Mouse (Mus musculus): ENCODE measurements around the gene Rprd2. TPM values are rescaled to one million over a fixed set of nuclear protein-coding genes. Genes with fewer than 3 reads are reported as not detected.
A peak's percentile ranks its signal among the peaks of the same experiment; 100 is the strongest.
"Not testable (repeated sequence)": the region's sequence is repeated elsewhere in the genome, so short reads cannot be mapped to it uniquely, and the experiment has no call there.

Rprd2 gene
- polyA plus RNA-seq, 1 experiment from 2014 or later: 24.9 TPM

DNA sequence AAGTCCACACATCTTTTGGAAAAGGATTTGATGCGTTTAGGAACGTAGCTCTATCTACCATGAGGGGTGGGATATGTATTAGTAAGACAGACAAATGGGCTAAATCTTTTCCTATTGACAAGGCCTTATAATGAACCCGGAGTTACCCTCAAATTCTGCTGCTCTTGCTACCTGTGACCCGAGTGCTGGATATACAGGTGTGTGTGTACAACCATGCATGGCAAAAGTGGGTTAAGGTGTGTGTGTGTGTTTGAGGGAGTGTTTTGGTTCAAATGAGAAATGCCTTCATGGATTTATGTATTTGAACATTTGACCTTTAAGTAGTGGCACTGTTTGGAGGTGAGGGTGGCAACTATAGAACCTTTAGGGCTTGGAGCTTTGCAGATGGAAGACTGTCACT, 10.4 kb upstream of the Rprd2 start:
- Histone ChIP-seq H3K9ac (replicated peaks; ENCODE audit: low read depth, low read length) (no peak overlapping the region), H3K27ac (ENCODE audit: low read length) (no peak overlapping the region), H3K36me3 (ENCODE audit: control insufficient read depth, insufficient read depth, low read length) (peaks cover 49% of the 10 kb centered on the region), H3K4me2 (replicated peaks; ENCODE audit: low read depth, low read length) (no peak overlapping the region), H3K27me3 (ENCODE audit: control insufficient read depth, insufficient read depth, low read length) (no peaks in the 10 kb centered on the region), H3K9me3 (ENCODE audit: control insufficient read depth, low read depth, low read length) (no peaks in the 10 kb centered on the region), H3K4me1 (ENCODE audit: control insufficient read depth, insufficient read depth, low read length) (no peaks in the 10 kb centered on the region), H3K4me3 (ENCODE audit: low read depth, low read length) (no peak overlapping the region)
- 94% methylated on average over 4 of the region's 4 CpGs for WGBS
- ATAC-seq (ENCODE audit: insufficient number of reproducible peaks, insufficient read depth, low FRiP score, low read depth): no peak

GRCm38 (mm10) chr3:95826275-95826674, 7.6 kb upstream of the Rprd2 start:
- Histone ChIP-seq H3K36me3 (ENCODE audit: control insufficient read depth, insufficient read depth, low read length) (peaks cover 21% of the 10 kb centered on the region), H3K4me1 (ENCODE audit: control insufficient read depth, insufficient read depth, low read length) (no peaks in the 10 kb centered on the region), H3K4me2 (replicated peaks; ENCODE audit: low read depth, low read length) (no peak overlapping the region), H3K9me3 (ENCODE audit: control insufficient read depth, low read depth, low read length) (no peaks in the 10 kb centered on the region), H3K27ac (ENCODE audit: low read length) (no peak overlapping the region), H3K27me3 (ENCODE audit: control insufficient read depth, insufficient read depth, low read length) (no peaks in the 10 kb centered on the region), H3K9ac (replicated peaks; ENCODE audit: low read depth, low read length) (no peak overlapping the region), H3K4me3 (ENCODE audit: low read depth, low read length) (no peak overlapping the region)
- ATAC-seq (ENCODE audit: insufficient number of reproducible peaks, insufficient read depth, low FRiP score, low read depth): no peak
- WGBS: 75% methylated on average over 2 of the region's 2 CpGs

- ATAC-seq (ENCODE audit: insufficient number of reproducible peaks, insufficient read depth, low FRiP score, low read depth): no peak
- no peaks in the 10 kb centered on the region for H3K27me3 ChIP-seq (ENCODE audit: control insufficient read depth, insufficient read depth, low read length)
- peak overlapping the region; percentile 67 for H3K4me3 ChIP-seq (ENCODE audit: low read depth, low read length)
- peak overlapping the region; percentile 100 for H3K27ac ChIP-seq (ENCODE audit: low read length)
- H3K4me1 ChIP-seq (ENCODE audit: control insufficient read depth, insufficient read depth, low read length): peaks cover 6% of the 10 kb centered on the region; the same call in 1 of the 2 replicates
- peak overlapping the region; percentile 65 for H3K9ac ChIP-seq (replicated peaks; ENCODE audit: low read depth, low read length)
- WGBS: 33% methylated on average over 10 of the region's 10 CpGs
- H3K9me3 ChIP-seq (ENCODE audit: control insufficient read depth, low read depth, low read length): no peaks in the 10 kb centered on the region
- H3K4me2 ChIP-seq (replicated peaks; ENCODE audit: low read depth, low read length): peak overlapping the region; percentile 57
- no peaks in the 10 kb centered on the region for H3K36me3 ChIP-seq (ENCODE audit: control insufficient read depth, insufficient read depth, low read length)
These were observed 1.7 kb upstream of the Rprd2 start for GRCm38 (mm10) chr3:95820046-95821010.

DNA sequence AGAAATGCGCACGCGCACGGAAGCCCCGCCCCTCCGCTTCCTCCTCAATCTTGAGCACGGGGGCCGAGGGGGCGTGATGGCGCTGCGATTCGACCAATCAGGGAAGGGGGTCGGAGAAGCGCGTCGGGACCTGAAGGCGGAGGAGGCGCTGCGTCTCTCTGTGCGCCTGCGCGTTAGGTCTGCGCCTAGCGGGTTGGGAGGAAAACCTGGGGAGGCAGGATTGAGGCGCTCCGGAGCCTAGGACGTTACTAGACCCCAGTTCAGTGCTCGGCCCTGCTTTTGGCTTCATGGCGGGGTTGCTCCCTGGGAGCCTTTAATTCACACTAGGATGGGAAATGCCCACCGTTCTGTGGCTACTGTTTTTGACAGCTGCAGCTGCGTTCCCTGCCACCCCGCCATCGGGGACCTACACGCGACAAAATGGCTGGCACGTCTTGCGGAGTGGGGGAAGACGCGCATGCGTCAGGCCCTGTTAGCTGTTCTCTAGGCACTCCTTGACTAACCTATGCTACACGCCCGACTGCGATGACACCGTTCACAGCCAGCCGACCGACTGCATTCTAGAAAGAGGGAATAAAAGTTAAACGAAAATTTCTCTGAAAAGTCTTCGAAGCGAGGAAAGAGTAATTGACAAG, 805 bp upstream of the Rprd2 start:
- peak overlapping the region; percentile 65 for H3K9ac ChIP-seq (replicated peaks; ENCODE audit: low read depth, low read length)
- peaks cover 6% of the 10 kb centered on the region; the same call in 1 of the 2 replicates for H3K4me1 ChIP-seq (ENCODE audit: control insufficient read depth, insufficient read depth, low read length)
- H3K4me3 ChIP-seq (ENCODE audit: low read depth, low read length): peak overlapping the region; percentile 67
- H3K4me2 ChIP-seq (replicated peaks; ENCODE audit: low read depth, low read length): peak overlapping the region; percentile 57
- no peaks in the 10 kb centered on the region for H3K27me3 ChIP-seq (ENCODE audit: control insufficient read depth, insufficient read depth, low read length)
- no peaks in the 10 kb centered on the region for H3K36me3 ChIP-seq (ENCODE audit: control insufficient read depth, insufficient read depth, low read length)
- WGBS: under 1% methylated on average over 49 of the region's 49 CpGs
- ATAC-seq (ENCODE audit: insufficient number of reproducible peaks, insufficient read depth, low FRiP score, low read depth): peak; percentile 95
- peak overlapping the region; percentile 100 for H3K27ac ChIP-seq (ENCODE audit: low read length)
- no peaks in the 10 kb centered on the region for H3K9me3 ChIP-seq (ENCODE audit: control insufficient read depth, low read depth, low read length)

DNA sequence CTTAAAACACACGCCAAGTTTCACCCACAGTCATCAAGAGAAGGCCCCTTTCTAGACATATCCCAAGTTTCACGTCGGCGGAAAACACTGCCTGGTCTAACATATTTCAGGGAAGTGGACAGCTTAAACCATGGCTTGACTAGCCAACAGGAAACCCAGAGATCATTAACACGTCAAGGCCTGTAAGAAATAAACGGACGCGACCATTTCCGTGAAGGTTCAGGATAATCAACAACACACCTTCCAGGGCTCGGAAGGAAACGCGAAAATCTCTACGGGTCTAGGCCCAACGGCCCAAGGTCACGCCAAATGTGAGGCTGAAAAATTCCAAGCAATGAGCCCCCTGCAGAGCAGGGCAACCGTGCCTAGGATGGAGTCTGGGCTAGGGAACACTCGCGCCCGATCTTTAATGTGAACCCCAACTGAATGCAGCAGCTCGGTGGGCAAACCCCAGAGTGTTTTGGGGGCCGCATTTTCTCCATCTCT, 594 bp downstream of the Rprd2 start:
- under 1% methylated on average over 21 of the region's 21 CpGs for WGBS
- no peaks in the 10 kb centered on the region for H3K9me3 ChIP-seq (ENCODE audit: control insufficient read depth, low read depth, low read length)
- peak overlapping the region; percentile 93 for H3K9ac ChIP-seq (replicated peaks; ENCODE audit: low read depth, low read length)
- peak overlapping the region; percentile 55 for H3K4me2 ChIP-seq (replicated peaks; ENCODE audit: low read depth, low read length)
- H3K27ac ChIP-seq (ENCODE audit: low read length): peak overlapping the region; percentile 100
- peaks cover 6% of the 10 kb centered on the region; the same call in 1 of the 2 replicates for H3K4me1 ChIP-seq (ENCODE audit: control insufficient read depth, insufficient read depth, low read length)
- peak overlapping the region; percentile 67 for H3K4me3 ChIP-seq (ENCODE audit: low read depth, low read length)
- ATAC-seq (ENCODE audit: insufficient number of reproducible peaks, insufficient read depth, low FRiP score, low read depth): no peak
- no peaks in the 10 kb centered on the region for H3K36me3 ChIP-seq (ENCODE audit: control insufficient read depth, insufficient read depth, low read length)
- H3K27me3 ChIP-seq (ENCODE audit: control insufficient read depth, insufficient read depth, low read length): no peaks in the 10 kb centered on the region

DNA sequence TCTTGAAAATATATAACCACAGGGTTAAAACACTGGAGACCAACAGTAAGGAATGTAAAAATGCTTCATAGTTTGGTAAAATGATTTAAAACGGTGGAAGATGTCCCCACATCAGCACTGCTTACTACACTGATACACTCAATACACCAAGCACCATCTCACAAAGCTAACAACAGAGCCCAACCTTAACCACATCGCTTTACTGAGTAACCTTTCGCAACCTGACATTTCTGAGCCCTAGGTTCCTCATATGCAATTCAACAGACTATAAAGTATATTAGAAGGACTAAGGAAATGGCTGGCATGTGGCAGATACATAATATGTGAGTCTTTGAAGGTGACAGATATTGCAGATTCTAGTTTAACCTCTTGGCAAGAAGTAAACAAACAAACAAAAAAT, 2.0 kb downstream of the Rprd2 start:
- no peak overlapping the region for H3K27ac ChIP-seq (ENCODE audit: low read length)
- H3K4me2 ChIP-seq (replicated peaks; ENCODE audit: low read depth, low read length): peak overlapping the region; percentile 55; the same call in 1 of the 2 replicates
- H3K36me3 ChIP-seq (ENCODE audit: control insufficient read depth, insufficient read depth, low read length): no peaks in the 10 kb centered on the region
- 90% methylated on average over 3 of the region's 3 CpGs for WGBS
- no peak for ATAC-seq (ENCODE audit: insufficient number of reproducible peaks, insufficient read depth, low FRiP score, low read depth)
- H3K4me3 ChIP-seq (ENCODE audit: low read depth, low read length): peak overlapping the region; percentile 1; the same call in 1 of the 2 replicates
- no peak overlapping the region for H3K9ac ChIP-seq (replicated peaks; ENCODE audit: low read depth, low read length)
- H3K27me3 ChIP-seq (ENCODE audit: control insufficient read depth, insufficient read depth, low read length): no peaks in the 10 kb centered on the region
- no peaks in the 10 kb centered on the region for H3K9me3 ChIP-seq (ENCODE audit: control insufficient read depth, low read depth, low read length)
- H3K4me1 ChIP-seq (ENCODE audit: control insufficient read depth, insufficient read depth, low read length): peaks cover 6% of the 10 kb centered on the region; the same call in 1 of the 2 replicates

GRCm38 (mm10) chr3:95808384-95808783, 10.3 kb downstream of the Rprd2 start:
- no peaks in the 10 kb centered on the region for H3K27me3 ChIP-seq (ENCODE audit: control insufficient read depth, insufficient read depth, low read length)
- ATAC-seq (ENCODE audit: insufficient number of reproducible peaks, insufficient read depth, low FRiP score, low read depth): no peak
- H3K36me3 ChIP-seq (ENCODE audit: control insufficient read depth, insufficient read depth, low read length): peaks cover 3% of the 10 kb centered on the region; the same call in 1 of the 2 replicates
- no peak overlapping the region for H3K4me3 ChIP-seq (ENCODE audit: low read depth, low read length)
- H3K4me1 ChIP-seq (ENCODE audit: control insufficient read depth, insufficient read depth, low read length): no peaks in the 10 kb centered on the region
- no peak overlapping the region for H3K27ac ChIP-seq (ENCODE audit: low read length)
- no peak overlapping the region for H3K9ac ChIP-seq (replicated peaks; ENCODE audit: low read depth, low read length)
- H3K9me3 ChIP-seq (ENCODE audit: control insufficient read depth, low read depth, low read length): no peaks in the 10 kb centered on the region
- 60% methylated on average over 2 of the region's 2 CpGs for WGBS
- no peak overlapping the region for H3K4me2 ChIP-seq (replicated peaks; ENCODE audit: low read depth, low read length)

DNA sequence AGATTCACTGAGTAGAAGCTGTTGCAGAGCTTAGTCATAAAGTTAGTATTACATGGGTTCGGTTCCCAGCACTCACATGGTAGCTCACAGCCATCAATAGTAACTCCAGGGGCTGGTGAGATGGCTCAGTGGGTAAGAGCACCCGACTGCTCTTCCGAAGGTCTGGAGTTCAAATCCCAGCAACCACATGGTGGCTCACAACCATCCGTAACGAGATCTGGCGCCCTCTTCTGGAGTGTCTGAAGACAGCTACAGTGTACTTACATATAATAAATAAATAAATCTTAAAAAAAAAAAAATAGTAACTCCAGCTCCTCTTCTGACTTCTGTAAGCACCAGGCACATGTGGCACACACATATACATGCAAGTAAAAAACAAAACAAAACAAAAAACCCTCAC, 11.0 kb downstream of the Rprd2 start:
- H3K9me3 ChIP-seq (ENCODE audit: control insufficient read depth, low read depth, low read length): not testable (repeated sequence)

More for the DNA sequence above, 11.0 kb downstream of the Rprd2 start:
- not testable (repeated sequence) for H3K36me3 ChIP-seq (ENCODE audit: control insufficient read depth, insufficient read depth, low read length); ATAC-seq (ENCODE audit: insufficient number of reproducible peaks, insufficient read depth, low FRiP score, low read depth); H3K9ac ChIP-seq (replicated peaks; ENCODE audit: low read depth, low read length); H3K27ac ChIP-seq (ENCODE audit: low read length); H3K4me3 ChIP-seq (ENCODE audit: low read depth, low read length); H3K27me3 ChIP-seq (ENCODE audit: control insufficient read depth, insufficient read depth, low read length); H3K4me1 ChIP-seq (ENCODE audit: control insufficient read depth, insufficient read depth, low read length); H3K4me2 ChIP-seq (replicated peaks; ENCODE audit: low read depth, low read length)
- 100% methylated on average over 3 of the region's 6 CpGs for WGBS
